Mouse (Mus musculus): ENCODE results near the gene Ascc2. TPM values are rescaled to one million over a fixed set of nuclear protein-coding genes. Genes with fewer than 3 reads are reported as not detected.
"Not testable (repeated sequence)": the region's sequence is repeated elsewhere in the genome, so short reads cannot be mapped to it uniquely, and the experiment has no call there.

The Ascc2 gene
- polyA plus RNA-seq, 2 experiments, result 10.0 to 15.0 TPM

DNA sequence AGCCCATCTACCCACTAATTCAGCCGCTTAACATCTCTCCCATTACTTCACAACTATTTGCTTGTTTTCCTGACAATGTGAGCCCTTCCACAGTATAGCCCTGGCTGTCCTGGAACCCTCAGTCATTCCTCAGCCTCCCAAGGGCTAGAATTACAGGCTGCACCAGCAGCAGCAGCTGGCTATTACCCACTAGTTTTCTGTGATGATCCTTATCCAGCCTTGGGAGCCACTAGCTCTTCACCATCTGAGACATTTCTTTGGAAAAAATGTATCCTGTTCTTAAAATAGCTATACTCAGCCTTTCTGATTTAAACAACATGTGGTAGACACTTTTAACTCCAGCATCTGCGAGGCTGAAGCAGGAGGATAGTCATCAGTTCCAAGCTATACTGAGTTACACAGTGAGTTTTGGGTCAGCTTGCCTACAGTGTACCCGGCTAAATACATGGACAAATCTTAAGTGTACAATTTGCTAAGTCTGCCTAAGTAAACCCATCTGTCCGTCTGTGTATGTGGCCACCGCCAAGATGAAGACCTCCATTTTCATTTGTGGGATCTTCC, 685 bp upstream of the Ascc2 start:
- peaks cover 22 to 24% of the 10 kb centered on the region in 2 experiments for H3K4me1 ChIP-seq (replicated peaks; ENCODE audit: control insufficient read depth in 2 of 2, insufficient read depth in 2 of 2, low read length in 1 of 2)
- peak overlapping the region; percentile 10 to 82; a peak in 2 of 4 replicates for H3K4me3 ChIP-seq (ENCODE audit: insufficient read depth in 1 of 2, low read depth in 2 of 2, low read length in 2 of 2)
- no peaks in the 10 kb centered on the region for H3K9me3 ChIP-seq (ENCODE audit: control insufficient read depth, low read length)
- DNase-seq (ENCODE audit: low read depth in 3 of 3, low spot score in 3 of 3), result no peak
- peak overlapping the region; percentile 23; the same call in 1 of the 2 replicates for H3K9ac ChIP-seq (replicated peaks)
- peaks cover 4% of the 10 kb centered on the region; the same call in 1 of the 2 replicates for H3K36me3 ChIP-seq (replicated peaks; ENCODE audit: control insufficient read depth, insufficient read depth, low read depth)
- TF ChIP-seq EP300 (IDR thresholded peaks at IDR 0.05; ENCODE audit: low read depth), result no peak
- no peaks in the 10 kb centered on the region for H3K27me3 ChIP-seq (ENCODE audit: control insufficient read depth, insufficient read depth, low read length)
- WGBS (ENCODE audit: insufficient replicate concordance), result 49% methylated on average over 5 of the region's 5 CpGs
- peak overlapping the region; percentile 87 for H3K4me2 ChIP-seq (ENCODE audit: low read depth)
- peak overlapping the region; percentile 61 for H3K27ac ChIP-seq
- peak; percentile 14; the same call in 1 of the 2 replicates for ATAC-seq (ENCODE audit: insufficient read depth)

DNA sequence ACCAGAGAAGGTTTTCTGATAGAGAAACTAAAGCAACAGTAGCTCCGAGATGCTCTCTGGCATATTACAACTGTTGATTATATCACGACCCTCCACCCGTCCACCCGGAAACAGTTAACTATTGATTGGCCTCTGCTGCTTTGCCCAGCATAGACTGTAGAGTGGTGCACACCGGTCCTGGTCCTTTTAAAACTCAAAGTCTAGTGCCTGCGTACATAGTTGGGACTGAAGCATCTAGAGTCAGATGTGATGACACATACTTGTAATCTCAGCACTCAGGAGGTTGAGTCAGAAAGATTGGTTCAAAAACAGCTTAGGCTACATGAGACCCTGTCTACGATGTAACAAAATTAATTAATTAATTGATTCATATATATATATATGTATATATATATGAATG, 714 bp downstream of the Ascc2 start:
- no peaks in the 10 kb centered on the region for H3K9me3 ChIP-seq (ENCODE audit: control insufficient read depth, low read length)
- peaks cover 4% of the 10 kb centered on the region; the same call in 1 of the 2 replicates for H3K36me3 ChIP-seq (replicated peaks; ENCODE audit: control insufficient read depth, insufficient read depth, low read depth)
- H3K4me2 ChIP-seq (ENCODE audit: low read depth), result peak overlapping the region; percentile 87
- ATAC-seq (ENCODE audit: insufficient read depth), result peak; percentile 20; the same call in 1 of the 2 replicates
- H3K27me3 ChIP-seq (ENCODE audit: control insufficient read depth, insufficient read depth, low read length), result no peaks in the 10 kb centered on the region
- H3K27ac ChIP-seq, result peak overlapping the region; percentile 73
- DNase-seq (ENCODE audit: low read depth in 3 of 3, low spot score in 3 of 3), result no peak
- H3K9ac ChIP-seq (replicated peaks), result peak overlapping the region; percentile 82
- H3K4me1 ChIP-seq (replicated peaks; ENCODE audit: control insufficient read depth in 2 of 2, insufficient read depth in 2 of 2, low read length in 1 of 2), result peaks cover 22 to 24% of the 10 kb centered on the region in 2 experiments
- TF ChIP-seq CTCF (IDR thresholded peaks at IDR 0.05; ENCODE audit: low read depth), result no peak
- TF ChIP-seq EP300 (IDR thresholded peaks at IDR 0.05; ENCODE audit: low read depth), result no peak
- peak overlapping the region; percentile 82 to 91 for H3K4me3 ChIP-seq (ENCODE audit: insufficient read depth in 1 of 2, low read depth in 2 of 2, low read length in 2 of 2)
- 13% methylated on average over 7 of the region's 7 CpGs for WGBS (ENCODE audit: insufficient replicate concordance)

DNA sequence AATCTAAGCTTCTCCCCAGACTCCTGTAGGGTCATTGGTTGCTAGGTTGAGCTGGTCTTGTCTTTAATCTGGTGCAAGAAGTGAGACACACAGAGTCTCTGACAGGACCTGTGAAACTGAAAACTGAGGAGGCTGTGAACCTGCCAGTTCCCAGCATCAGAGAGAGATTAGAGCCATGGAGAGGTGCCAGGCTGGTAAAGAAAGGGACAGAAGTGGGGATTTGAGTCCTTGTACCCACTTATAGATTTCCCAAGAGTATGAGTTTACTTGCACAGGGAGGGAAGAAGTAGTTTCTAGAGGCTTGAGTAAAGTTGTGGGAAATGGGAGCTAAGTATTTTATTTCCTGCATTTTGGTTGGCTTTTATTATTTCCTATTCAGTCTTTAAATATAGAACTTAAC, 3.6 kb downstream of the Ascc2 start:
- TF ChIP-seq EP300 (IDR thresholded peaks at IDR 0.05; ENCODE audit: low read depth) (no peak), CTCF (IDR thresholded peaks at IDR 0.05; ENCODE audit: low read depth) (no peak)
- Histone ChIP-seq H3K27me3 (ENCODE audit: control insufficient read depth, insufficient read depth, low read length) (no peaks in the 10 kb centered on the region), H3K4me2 (ENCODE audit: low read depth) (no peak overlapping the region), H3K36me3 (replicated peaks; ENCODE audit: control insufficient read depth, insufficient read depth, low read depth) (peaks cover 4% of the 10 kb centered on the region; the same call in 1 of the 2 replicates), H3K9ac (replicated peaks) (no peak overlapping the region), H3K27ac (no peak overlapping the region), H3K9me3 (ENCODE audit: control insufficient read depth, low read length) (no peaks in the 10 kb centered on the region), H3K4me1 (replicated peaks; ENCODE audit: control insufficient read depth in 2 of 2, insufficient read depth in 2 of 2, low read length in 1 of 2) (peaks cover 16 to 17% of the 10 kb centered on the region in 2 experiments), H3K4me3 (ENCODE audit: insufficient read depth in 1 of 2, low read depth in 2 of 2, low read length in 2 of 2) (no peak overlapping the region)
- DNase-seq (ENCODE audit: low read depth in 3 of 3, low spot score in 3 of 3), result no peak
- no peak for ATAC-seq (ENCODE audit: insufficient read depth)

DNA sequence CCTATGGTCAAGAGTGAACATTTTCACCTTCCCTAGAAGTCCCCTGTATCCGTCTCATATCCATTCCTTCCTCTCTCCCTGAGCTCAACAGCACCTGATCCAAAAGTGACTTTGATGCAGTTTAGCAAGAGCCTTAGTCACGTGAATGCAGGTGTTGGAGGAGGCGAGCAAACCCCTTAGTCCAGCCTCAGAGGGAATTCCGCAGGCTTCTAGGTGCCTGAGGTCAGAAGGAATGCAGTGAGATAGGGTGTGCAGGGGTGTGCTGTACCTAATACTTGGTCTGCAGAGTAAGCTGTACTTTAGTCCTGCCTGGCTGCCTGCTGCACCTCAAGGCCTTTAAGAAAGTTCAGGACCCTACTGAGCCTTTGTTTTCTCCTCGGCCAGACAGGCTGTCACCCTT, 6.2 kb downstream of the Ascc2 start:
- Histone ChIP-seq H3K27me3 (ENCODE audit: control insufficient read depth, insufficient read depth, low read length) (no peaks in the 10 kb centered on the region), H3K9me3 (ENCODE audit: control insufficient read depth, low read length) (no peaks in the 10 kb centered on the region), H3K36me3 (replicated peaks; ENCODE audit: control insufficient read depth, insufficient read depth, low read depth) (peaks cover 25% of the 10 kb centered on the region), H3K9ac (replicated peaks) (no peak overlapping the region), H3K4me2 (ENCODE audit: low read depth) (no peak overlapping the region), H3K4me1 (replicated peaks; ENCODE audit: control insufficient read depth in 2 of 2, insufficient read depth in 2 of 2, low read length in 1 of 2) (peaks cover 6 to 7% of the 10 kb centered on the region in 2 experiments), H3K27ac (no peak overlapping the region), H3K4me3 (ENCODE audit: insufficient read depth in 1 of 2, low read depth in 2 of 2, low read length in 2 of 2) (no peak overlapping the region)
- TF ChIP-seq CTCF (IDR thresholded peaks at IDR 0.05; ENCODE audit: low read depth), result no peak
- TF ChIP-seq EP300 (IDR thresholded peaks at IDR 0.05; ENCODE audit: low read depth), result no peak
- DNase-seq (ENCODE audit: low read depth in 3 of 3, low spot score in 3 of 3) (no peak), ATAC-seq (ENCODE audit: insufficient read depth) (no peak)
- WGBS (ENCODE audit: insufficient replicate concordance), result 67% methylated on average over 5 of the region's 5 CpGs

DNA sequence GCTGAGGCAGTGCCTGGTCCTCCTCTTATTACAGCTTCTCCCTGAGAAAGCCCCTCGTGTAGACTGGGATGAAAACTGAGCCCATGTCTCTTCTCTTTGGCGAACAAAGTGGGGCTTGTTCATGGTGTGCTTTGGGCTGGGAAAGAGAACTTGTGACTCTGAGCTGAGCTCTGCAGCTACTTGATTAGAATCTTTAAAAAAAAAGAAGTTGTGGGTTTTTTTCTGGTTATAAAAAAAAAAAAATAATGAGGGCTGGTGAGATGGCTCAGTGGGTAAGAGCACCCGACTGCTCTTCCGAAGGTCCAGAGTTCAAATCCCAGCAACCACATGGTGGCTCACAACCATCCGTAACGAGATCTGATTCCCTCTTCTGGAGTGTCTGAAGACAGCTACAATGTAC, 7.6 kb downstream of the Ascc2 start:
- ATAC-seq (ENCODE audit: insufficient read depth); H3K9me3 ChIP-seq (ENCODE audit: control insufficient read depth, low read length); DNase-seq (ENCODE audit: low read depth in 3 of 3, low spot score in 3 of 3); H3K9ac ChIP-seq (replicated peaks); H3K27me3 ChIP-seq (ENCODE audit: control insufficient read depth, insufficient read depth, low read length); H3K27ac ChIP-seq; H3K4me3 ChIP-seq (ENCODE audit: insufficient read depth in 1 of 2, low read depth in 2 of 2, low read length in 2 of 2); H3K4me2 ChIP-seq (ENCODE audit: low read depth); H3K4me1 ChIP-seq (replicated peaks; ENCODE audit: control insufficient read depth in 2 of 2, insufficient read depth in 2 of 2, low read length in 1 of 2): not testable (repeated sequence)
- H3K36me3 ChIP-seq (replicated peaks; ENCODE audit: control insufficient read depth, insufficient read depth, low read depth), result peaks cover 30% of the 10 kb centered on the region
- WGBS (ENCODE audit: insufficient replicate concordance), result 79% methylated on average over 4 of the region's 6 CpGs

Data from liver, embryonic 14.5 days (tissue).